Comparison of ENCODE assay signal across 8 mouse cellular contexts in the genomic region with DNA sequence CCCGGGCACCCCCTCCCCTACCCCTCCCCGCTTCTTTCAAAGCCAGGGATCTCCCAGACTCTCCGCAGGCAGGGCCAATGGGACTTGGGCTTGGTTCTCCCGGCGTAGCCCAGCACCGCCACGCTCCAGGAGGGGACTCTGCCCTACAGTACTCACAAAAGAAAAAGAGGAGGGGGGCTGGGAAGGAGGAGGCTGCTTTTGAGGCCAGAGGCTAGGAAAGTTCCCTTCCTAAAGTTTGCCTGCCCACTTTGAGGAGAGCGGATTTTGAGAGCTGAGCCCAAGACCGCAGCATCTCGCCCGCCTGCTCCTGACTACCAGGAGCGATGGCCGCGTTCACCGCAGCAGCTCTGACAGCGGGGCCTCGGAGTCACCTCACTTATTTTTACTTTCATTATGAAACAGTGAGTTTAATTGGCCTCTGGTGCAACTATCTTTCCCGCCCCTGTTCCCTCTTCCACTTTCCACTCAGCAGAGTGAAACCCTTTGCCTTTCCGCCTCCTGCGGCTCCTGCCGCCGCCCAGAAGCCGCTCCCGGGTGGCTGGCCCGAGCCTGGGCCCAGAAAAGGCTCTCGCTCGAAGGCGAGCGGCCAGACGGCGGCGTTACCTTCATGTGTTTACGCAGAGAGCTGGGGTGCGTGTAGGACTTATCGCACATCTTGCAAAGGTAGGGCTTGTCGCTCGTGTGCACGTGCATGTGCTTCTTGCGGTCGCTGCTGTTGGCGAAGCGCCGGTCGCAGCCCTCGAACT. TPM values are rescaled to one million over a fixed set of nuclear protein-coding genes. Genes with fewer than 3 reads are reported as not detected.
A peak's percentile ranks its signal among the peaks of the same experiment; 100 is the strongest.
DNase-seq lines count a peak whose midpoint lies in the region; ATAC-seq and TF ChIP-seq lines count a peak whose summit lies in the region.

A gene (plus strand): TSS at position 558 of the 746 bp plus-strand sequence.

- H3K9me3 ChIP-seq in liver, embryonic 13.5 days (replicated peaks) = no peaks in the 10 kb centered on the region
- no peaks in the 10 kb centered on the region for H3K9me3 ChIP-seq in stomach, embryonic 14.5 days (ENCODE audit: control insufficient read depth, low read depth, low read length)

- peak within 1 kb of the TSS; percentile 9; the same call in 1 of the 2 replicates for H3K4me3 ChIP-seq in liver, adult 2 months (ENCODE audit: insufficient read depth, low read depth, low read length)
- peak within 1 kb of the TSS; percentile 37 for H3K4me3 ChIP-seq in liver, embryonic 13.5 days (replicated peaks)
- H3K4me3 ChIP-seq in stomach, embryonic 14.5 days (ENCODE audit: low read depth, low read length) = peak within 1 kb of the TSS; percentile 21

- no peak for TF ChIP-seq CTCF in liver, adult 2 months (IDR thresholded peaks at IDR 0.05; ENCODE audit: low read depth, low read length)

- H3K36me3 ChIP-seq in liver, adult 2 months (ENCODE audit: control insufficient read depth, insufficient read depth, low read length) = no peaks in the 10 kb centered on the region
- H3K36me3 ChIP-seq in liver, embryonic 13.5 days = no peaks in the 10 kb centered on the region
- H3K36me3 ChIP-seq in stomach, embryonic 14.5 days (ENCODE audit: control insufficient read depth, insufficient read depth, low read length) = no peaks in the 10 kb centered on the region

- H3K4me2 ChIP-seq in liver, embryonic 13.5 days = peak within 1 kb of the TSS; percentile 35
- 0 out of 2 replicates have a peak within 1 kb of the TSS, but pooled peaks have one; percentile 20 for H3K4me2 ChIP-seq in stomach, embryonic 14.5 days (replicated peaks; ENCODE audit: low read depth, low read length)

- H3K27ac ChIP-seq in liver, adult 2 months (replicated peaks; ENCODE audit: insufficient read depth, low read depth, low read length) = no peak within 1 kb of the TSS
- H3K27ac ChIP-seq in liver, embryonic 13.5 days = no peak within 1 kb of the TSS
- H3K27ac ChIP-seq in stomach, embryonic 14.5 days (ENCODE audit: low read length) = no peak within 1 kb of the TSS

- 5% methylated on average over 45 of the region's 45 CpGs for WGBS in liver, adult 2 months
- WGBS in liver, embryonic 13.5 days (ENCODE audit: insufficient replicate concordance) = 2% methylated on average over 45 of the region's 45 CpGs
- 1% methylated on average over 45 of the region's 45 CpGs for WGBS in stomach, embryonic 14.5 days

- DNase-seq in liver, adult 2 months (ENCODE audit: extremely low read depth, low read depth, low spot score) = peak; percentile 28
- no peak for DNase-seq in liver
- peak; percentile 59 for DNase-seq in cerebellum, adult 9-10 months
- no peak for DNase-seq in liver, embryonic 13.5 days
- DNase-seq in c-Kit-positive CD71-positive TER-119-positive erythroid progenitor cells, embryonic 14.5 days (ENCODE audit: low spot score) = no peak

- ATAC-seq in granulocyte monocyte progenitor cell, adult 5-6 weeks (replicated peaks; ENCODE audit: poor library complexity, severe bottlenecking) = peak; percentile 70
- no peak for ATAC-seq in liver, embryonic 13.5 days (ENCODE audit: low read depth)
- peak; percentile 35; the same call in 1 of the 2 replicates for ATAC-seq in stomach, embryonic 14.5 days (ENCODE audit: insufficient number of reproducible peaks, insufficient read depth, low FRiP score, low read depth)
- ATAC-seq in erythroid progenitor cell, adult 5-6 weeks (replicated peaks; ENCODE audit: low FRiP score, poor library complexity, severe bottlenecking) = no peak

- no peak for TF ChIP-seq POLR2A in liver, adult 2 months (IDR thresholded peaks at IDR 0.05; ENCODE audit: extremely low read depth, insufficient read depth, low read length)

- no peaks in the 10 kb centered on the region for H3K79me2 ChIP-seq in liver, adult 2 months (ENCODE audit: control insufficient read depth, insufficient read depth, low read length)

- peaks cover 36% of the 10 kb centered on the region for H3K27me3 ChIP-seq in liver, adult 2 months (ENCODE audit: control insufficient read depth, insufficient read depth, low read length)
- H3K27me3 ChIP-seq in liver, embryonic 13.5 days = peaks cover 91% of the 10 kb centered on the region
- H3K27me3 ChIP-seq in stomach, embryonic 14.5 days (ENCODE audit: control insufficient read depth, insufficient read depth, low read length) = peaks cover 48% of the 10 kb centered on the region

- no peak within 1 kb of the TSS for H3K9ac ChIP-seq in liver, adult 2 months (ENCODE audit: low read depth, low read length)
- H3K9ac ChIP-seq in liver, embryonic 13.5 days = no peak within 1 kb of the TSS
- no peak within 1 kb of the TSS for H3K9ac ChIP-seq in stomach, embryonic 14.5 days (replicated peaks; ENCODE audit: low read depth, low read length)

- no peaks in the 10 kb centered on the region; the same call in 1 of the 2 replicates for H3K4me1 ChIP-seq in liver, adult 2 months (ENCODE audit: control insufficient read depth, insufficient read depth, low read length)
- H3K4me1 ChIP-seq in liver, embryonic 13.5 days (replicated peaks) = peaks cover 13% of the 10 kb centered on the region; the same call in 1 of the 2 replicates
- 0 out of 2 replicates have a peak, but pooled peaks cover 4% of the 10 kb centered on the region for H3K4me1 ChIP-seq in stomach, embryonic 14.5 days (ENCODE audit: control insufficient read depth, insufficient read depth, low read length)

RNA-seq across cellular contexts. Expression of the gene that starts here (rescaled TPM):
- not detected in 2 replicates for total RNA-seq in liver, adult 2 months (2014; rRNA removed)
- not detected in 2 replicates for polyA plus RNA-seq in liver, adult 2 months (2012; rRNA removed)
- total RNA-seq in granulocyte monocyte progenitor cell, adult 5-6 weeks (2014; fragmentation: Nextera tagmentation) = not detected in 2 replicates
- total RNA-seq in granulocyte monocyte progenitor cell, adult 5-6 weeks (2017) = not detected in 2 replicates
- polyA plus RNA-seq in liver, embryonic 13.5 days (2015; fragmentation: Nextera tagmentation; extraction: Ambion mirVana) = not detected in 2 replicates
- polyA plus RNA-seq in stomach, embryonic 14.5 days (2014; fragmentation: Nextera tagmentation; extraction: Ambion mirVana) = not detected in 2 replicates
- not detected in 2 replicates for total RNA-seq in erythroid progenitor cell, adult 5-6 weeks (2015; ENCODE audit: low replicate concordance)
- total RNA-seq in erythroid progenitor cell, adult 5-6 weeks (2017; ENCODE audit: low replicate concordance) = not detected in 2 replicates

Comparison
In these comparisons a context has a peak if more than half of its experiments do, and no peak if none do; other contexts are left out.
1. Peak in DNase-seq and H3K4me3 ChIP-seq in liver, adult 2 months; RNA of the gene not detected or under 1 TPM.
2. Peak in ATAC-seq in granulocyte monocyte progenitor cell, adult 5-6 weeks; RNA of the gene not detected or under 1 TPM.
3. Peak in ATAC-seq, H3K4me3 ChIP-seq and H3K4me2 ChIP-seq in stomach, embryonic 14.5 days; RNA of the gene not detected or under 1 TPM.